Mouse (Mus musculus): ENCODE results near the gene Map2k5.

DNA sequence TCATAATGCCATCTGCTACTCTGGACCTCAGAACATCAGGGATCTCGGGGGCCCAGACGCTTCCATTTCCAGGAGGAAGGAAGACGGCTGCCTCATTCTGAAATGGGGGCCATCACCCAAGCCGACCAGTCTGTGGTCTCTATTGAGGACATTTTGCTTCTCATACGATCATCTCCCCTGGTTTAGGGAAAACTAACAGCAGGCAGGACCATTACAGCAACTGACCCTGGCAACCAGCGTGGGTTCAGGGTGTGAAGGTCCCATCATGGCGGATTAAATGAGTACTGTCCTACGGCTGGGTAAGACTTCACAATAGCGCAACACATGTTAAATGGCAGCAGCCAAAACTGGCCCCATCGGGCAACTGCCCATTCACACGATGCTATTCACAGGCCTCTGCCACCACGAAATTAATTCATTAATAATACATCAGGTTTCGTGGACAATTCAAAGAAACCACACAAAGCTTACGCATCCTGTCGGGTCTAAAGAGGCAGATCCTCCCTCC is 170.9 kb downstream of the Map2k5 start:
- TF ChIP-seq MYOD1 (IDR thresholded peaks at IDR 0.05; ENCODE audit: control insufficient read depth, insufficient read length, low read depth) (no peak), CTCF (IDR thresholded peaks at IDR 0.05; ENCODE audit: control insufficient read depth, insufficient read depth, insufficient read length) (no peak), USF1 (IDR thresholded peaks at IDR 0.05; ENCODE audit: low read depth) (no peak), FOSL1 (IDR thresholded peaks at IDR 0.05; ENCODE audit: insufficient read depth, low read length, poor library complexity, severe bottlenecking) (no peak), MAX (IDR thresholded peaks at IDR 0.05) (no peak), CEBPB (IDR thresholded peaks at IDR 0.05; ENCODE audit: low read depth) (no peak), MYOG (IDR thresholded peaks at IDR 0.05; ENCODE audit: control insufficient read depth, extremely low read depth, insufficient read length) (no peak)
